Mouse (Mus musculus) spleen, postnatal 36 days (tissue): ENCODE measurements at regions not wholly inside any gene's neighbourhood (a gene's known extent, or its start where the extent isn't known, plus 50 kb on each side); places are given as distances from the start of the nearest gene placed in this dataset.

ENCODE experiments used
- DNase-seq, 2 experiments: peaks; one replicate each; pipeline ENCODE4 v3.0.0; 2022; ENCODE audit warnings: low spot score in 2 of 2, mixed read lengths in 1 of 2

GRCm38 (mm10) chr5:111835737-111836667 is 102.3 kb downstream of the Gm26897 start:
- no peak for DNase-seq

- DNase-seq = no peak
These were observed 103.0 kb downstream of the Gm26897 start for GRCm38 (mm10) chr5:111836668-111837234.

- DNase-seq = peak in 1 of 2 experiments; percentile 2
These were observed 108.7 kb downstream of the Gm26897 start for GRCm38 (mm10) chr5:111842461-111842860.

GRCm38 (mm10) chr5:111843622-111844239 is 110.0 kb downstream of the Gm26897 start:
- DNase-seq = no peak

GRCm38 (mm10) chr5:111844528-111844927 is 110.8 kb downstream of the Gm26897 start:
- DNase-seq = no peak

- no peak for DNase-seq
These were observed 115.2 kb downstream of the Gm26897 start for GRCm38 (mm10) chr5:111848917-111849316.

GRCm38 (mm10) chr5:111852682-111853081 is 119.0 kb downstream of the Gm26897 start:
- DNase-seq = no peak

- DNase-seq = no peak
These were observed 121.6 kb downstream of the Gm26897 start for GRCm38 (mm10) chr5:111855366-111855765.

GRCm38 (mm10) chr5:111857200-111857599 is 123.5 kb downstream of the Gm26897 start:
- no peak for DNase-seq

GRCm38 (mm10) chr5:111860436-111860835 is 126.7 kb downstream of the Gm26897 start:
- DNase-seq = no peak

- no peak for DNase-seq
These were observed 128.6 kb downstream of the Gm26897 start for GRCm38 (mm10) chr5:111862331-111862730.

GRCm38 (mm10) chr5:111863922-111864321 is 130.2 kb downstream of the Gm26897 start:
- DNase-seq = no peak

- no peak for DNase-seq
These were observed 130.9 kb downstream of the Gm26897 start for GRCm38 (mm10) chr5:111864606-111865005.

- DNase-seq = no peak
These were observed 135.3 kb downstream of the Gm26897 start for GRCm38 (mm10) chr5:111869011-111869410.

- no peak for DNase-seq
These were observed 143.6 kb downstream of the Gm26897 start for GRCm38 (mm10) chr5:111877165-111877793.

GRCm38 (mm10) chr5:111879044-111879443 is 145.3 kb downstream of the Gm26897 start:
- no peak for DNase-seq

GRCm38 (mm10) chr5:111880268-111880667 is 146.5 kb downstream of the Gm26897 start:
- DNase-seq = no peak

- no peak for DNase-seq
These were observed 147.8 kb downstream of the Gm26897 start for GRCm38 (mm10) chr5:111881517-111881916.

GRCm38 (mm10) chr5:111887281-111887680 is 153.6 kb downstream of the Gm26897 start:
- DNase-seq = no peak

- DNase-seq = no peak
These were observed 157.1 kb downstream of the Gm26897 start for GRCm38 (mm10) chr5:111890800-111891199.

- no peak for DNase-seq
These were observed 157.6 kb downstream of the Gm26897 start for GRCm38 (mm10) chr5:111891261-111891693.

GRCm38 (mm10) chr5:111892956-111893355 is 159.2 kb downstream of the Gm26897 start:
- no peak for DNase-seq
